Mouse (Mus musculus) hindbrain, embryonic 12.5 days (tissue): ENCODE measurements at regions not wholly inside any gene's neighbourhood (a gene's known extent, or its start where the extent isn't known, plus 50 kb on each side); places are given as distances from the start of the nearest gene placed in this dataset.

Experiments
- ATAC-seq: fragments of 200-750 bp; cut with Nextera tagmentation; 2 replicates; pipeline ENCODE4 v1.8.0; 2017; ENCODE audit warnings: moderate TSS enrichment; ENCODE audit not compliant: low FRiP score
- H3K27ac ChIP-seq: fragments of 300-500 bp; sonication (generic); 2 replicates; pipeline ENCODE4 v1.5.1; 2016; ENCODE audit warnings: mild to moderate bottlenecking
- H3K27me3 ChIP-seq: fragments of 300-500 bp; sonication (generic); 2 replicates; pipeline ENCODE4 v1.6.1; 2016; ENCODE audit warnings: mild to moderate bottlenecking
- H3K36me3 ChIP-seq: fragments of 300-500 bp; sonication (generic); 2 replicates; pipeline ENCODE4 v1.6.1; 2016; ENCODE audit warnings: mild to moderate bottlenecking
- H3K4me1 ChIP-seq: fragments of 300-500 bp; sonication (generic); 2 replicates; pipeline ENCODE4 v1.6.1; 2016
- H3K4me2 ChIP-seq: fragments of 300-500 bp; sonication (generic); replicated peaks from 2 replicates; pipeline ENCODE4 v1.6.1; 2016; ENCODE audit warnings: mild to moderate bottlenecking
- H3K4me3 ChIP-seq: fragments of 300-500 bp; sonication (generic); 2 replicates; pipeline ENCODE4 v1.5.1; 2016; ENCODE audit warnings: mild to moderate bottlenecking
- H3K9ac ChIP-seq: fragments of 300-500 bp; sonication (generic); 2 replicates; pipeline ENCODE4 v1.6.1; 2016; ENCODE audit warnings: mild to moderate bottlenecking, moderate library complexity
- H3K9me3 ChIP-seq: fragments of 300-500 bp; sonication (generic); replicated peaks from 2 replicates; pipeline ENCODE4 v1.6.1; 2016; ENCODE audit warnings: mild to moderate bottlenecking
- WGBS: fragments of 180-500 bp; shearing (Covaris S2); methylation state at CpG from one replicate; pipeline ENCODE4 v1.1.7; 2016; 5-methylcytosine and 5-hydroxymethylcytosine counted together

- 78% methylated on average over 2 of the region's 2 CpGs for WGBS
- no peak overlapping the region for H3K4me3 ChIP-seq
- no peak overlapping the region for H3K4me2 ChIP-seq
- H3K27ac ChIP-seq: no peak overlapping the region
- no peaks in the 10 kb centered on the region for H3K4me1 ChIP-seq
- H3K36me3 ChIP-seq: no peaks in the 10 kb centered on the region
- H3K9ac ChIP-seq: no peak overlapping the region
- ATAC-seq: no peak
- no peaks in the 10 kb centered on the region; the same call in 1 of the 2 replicates for H3K27me3 ChIP-seq
- H3K9me3 ChIP-seq: no peaks in the 10 kb centered on the region
Measured at GRCm38 (mm10) chr7:136395838-136396237, 498.6 kb upstream of the Mgmt start.

GRCm38 (mm10) chr7:136397101-136397500 lies 497.3 kb upstream of the Mgmt start:
- Histone ChIP-seq H3K9ac (no peak overlapping the region), H3K27me3 (no peaks in the 10 kb centered on the region; the same call in 1 of the 2 replicates), H3K27ac (no peak overlapping the region), H3K36me3 (no peaks in the 10 kb centered on the region), H3K4me3 (no peak overlapping the region), H3K9me3 (no peaks in the 10 kb centered on the region), H3K4me1 (no peaks in the 10 kb centered on the region), H3K4me2 (no peak overlapping the region)
- no peak for ATAC-seq
- 89% methylated on average over 4 of the region's 4 CpGs for WGBS

- Histone ChIP-seq H3K36me3 (no peaks in the 10 kb centered on the region), H3K4me1 (0 out of 2 replicates have a peak, but pooled peaks cover 6% of the 10 kb centered on the region), H3K4me2 (no peak overlapping the region), H3K9me3 (no peaks in the 10 kb centered on the region), H3K27me3 (no peaks in the 10 kb centered on the region; the same call in 1 of the 2 replicates), H3K27ac (no peak overlapping the region), H3K4me3 (no peak overlapping the region), H3K9ac (no peak overlapping the region)
- 80% methylated on average over 8 of the region's 8 CpGs for WGBS
- no peak for ATAC-seq
Measured at GRCm38 (mm10) chr7:136402688-136403597, 491.5 kb upstream of the Mgmt start.

GRCm38 (mm10) chr7:136405391-136405790 lies 489.0 kb upstream of the Mgmt start:
- no peak overlapping the region for H3K4me2 ChIP-seq
- no peak overlapping the region for H3K9ac ChIP-seq
- no peaks in the 10 kb centered on the region for H3K27me3 ChIP-seq
- H3K27ac ChIP-seq: no peak overlapping the region
- no peaks in the 10 kb centered on the region for H3K36me3 ChIP-seq
- WGBS: 67% methylated on average over 8 of the region's 8 CpGs
- no peaks in the 10 kb centered on the region for H3K9me3 ChIP-seq
- ATAC-seq: no peak
- H3K4me3 ChIP-seq: no peak overlapping the region
- 0 out of 2 replicates have a peak, but pooled peaks cover 6% of the 10 kb centered on the region for H3K4me1 ChIP-seq

- 0 out of 2 replicates have a peak, but pooled peaks cover 6% of the 10 kb centered on the region for H3K4me1 ChIP-seq
- ATAC-seq: no peak
- H3K27me3 ChIP-seq: no peaks in the 10 kb centered on the region
- H3K9ac ChIP-seq: no peak overlapping the region
- no peaks in the 10 kb centered on the region for H3K9me3 ChIP-seq
- no peak overlapping the region for H3K4me2 ChIP-seq
- 70% methylated on average over 20 of the region's 20 CpGs for WGBS
- no peak overlapping the region for H3K4me3 ChIP-seq
- H3K36me3 ChIP-seq: no peaks in the 10 kb centered on the region
- peak overlapping the region; percentile 52; the same call in 1 of the 2 replicates for H3K27ac ChIP-seq
Measured at GRCm38 (mm10) chr7:136406258-136407100, 487.9 kb upstream of the Mgmt start.

GRCm38 (mm10) chr7:136414808-136415207 lies 479.6 kb upstream of the Mgmt start:
- no peak overlapping the region for H3K4me3 ChIP-seq
- H3K36me3 ChIP-seq: no peaks in the 10 kb centered on the region
- H3K9me3 ChIP-seq: no peaks in the 10 kb centered on the region
- 91% methylated on average over 8 of the region's 8 CpGs for WGBS
- H3K4me1 ChIP-seq: no peaks in the 10 kb centered on the region
- H3K4me2 ChIP-seq: no peak overlapping the region
- H3K9ac ChIP-seq: no peak overlapping the region
- no peaks in the 10 kb centered on the region for H3K27me3 ChIP-seq
- no peak for ATAC-seq
- H3K27ac ChIP-seq: no peak overlapping the region

GRCm38 (mm10) chr7:136417327-136417726 lies 477.1 kb upstream of the Mgmt start:
- H3K4me3 ChIP-seq: no peak overlapping the region
- WGBS: 65% methylated on average over 4 of the region's 4 CpGs
- no peaks in the 10 kb centered on the region for H3K9me3 ChIP-seq
- no peak overlapping the region for H3K9ac ChIP-seq
- no peak overlapping the region for H3K4me2 ChIP-seq
- no peak for ATAC-seq
- no peaks in the 10 kb centered on the region for H3K4me1 ChIP-seq
- H3K36me3 ChIP-seq: no peaks in the 10 kb centered on the region
- no peaks in the 10 kb centered on the region for H3K27me3 ChIP-seq
- H3K27ac ChIP-seq: no peak overlapping the region

GRCm38 (mm10) chr7:136423846-136424531 lies 470.4 kb upstream of the Mgmt start:
- Histone ChIP-seq H3K9ac (no peak overlapping the region), H3K27ac (no peak overlapping the region), H3K4me3 (no peak overlapping the region), H3K27me3 (no peaks in the 10 kb centered on the region), H3K9me3 (no peaks in the 10 kb centered on the region), H3K4me2 (no peak overlapping the region), H3K4me1 (peaks cover 10% of the 10 kb centered on the region), H3K36me3 (no peaks in the 10 kb centered on the region)
- ATAC-seq: no peak
- WGBS: 62% methylated on average over 8 of the region's 8 CpGs

- Histone ChIP-seq H3K36me3 (no peaks in the 10 kb centered on the region), H3K4me1 (peaks cover 21% of the 10 kb centered on the region), H3K4me3 (no peak overlapping the region), H3K4me2 (no peak overlapping the region), H3K27me3 (no peaks in the 10 kb centered on the region), H3K27ac (no peak overlapping the region), H3K9ac (no peak overlapping the region), H3K9me3 (no peaks in the 10 kb centered on the region)
- ATAC-seq: no peak
- 66% methylated on average over 4 of the region's 4 CpGs for WGBS
Measured at GRCm38 (mm10) chr7:136427164-136427563, 467.2 kb upstream of the Mgmt start.

GRCm38 (mm10) chr7:136430085-136431011 lies 464.1 kb upstream of the Mgmt start:
- H3K4me3 ChIP-seq: no peak overlapping the region
- ATAC-seq: peak; percentile 56; the same call in 1 of the 2 replicates
- no peak overlapping the region for H3K9ac ChIP-seq
- no peaks in the 10 kb centered on the region for H3K36me3 ChIP-seq
- H3K9me3 ChIP-seq: no peaks in the 10 kb centered on the region
- 48% methylated on average over 21 of the region's 21 CpGs for WGBS
- peaks cover 11% of the 10 kb centered on the region for H3K4me1 ChIP-seq
- H3K27ac ChIP-seq: peak overlapping the region; percentile 17; the same call in 1 of the 2 replicates
- H3K4me2 ChIP-seq: no peak overlapping the region
- no peaks in the 10 kb centered on the region for H3K27me3 ChIP-seq

- Histone ChIP-seq H3K4me1 (peaks cover 11% of the 10 kb centered on the region), H3K9me3 (no peaks in the 10 kb centered on the region), H3K4me2 (no peak overlapping the region), H3K4me3 (no peak overlapping the region), H3K36me3 (no peaks in the 10 kb centered on the region), H3K9ac (no peak overlapping the region), H3K27ac (no peak overlapping the region), H3K27me3 (no peaks in the 10 kb centered on the region)
- ATAC-seq: no peak
- 75% methylated on average over 3 of the region's 3 CpGs for WGBS
Measured at GRCm38 (mm10) chr7:136433699-136434098, 460.7 kb upstream of the Mgmt start.
